8 mouse cellular contexts compared by ENCODE assay signal in the genomic region with DNA sequence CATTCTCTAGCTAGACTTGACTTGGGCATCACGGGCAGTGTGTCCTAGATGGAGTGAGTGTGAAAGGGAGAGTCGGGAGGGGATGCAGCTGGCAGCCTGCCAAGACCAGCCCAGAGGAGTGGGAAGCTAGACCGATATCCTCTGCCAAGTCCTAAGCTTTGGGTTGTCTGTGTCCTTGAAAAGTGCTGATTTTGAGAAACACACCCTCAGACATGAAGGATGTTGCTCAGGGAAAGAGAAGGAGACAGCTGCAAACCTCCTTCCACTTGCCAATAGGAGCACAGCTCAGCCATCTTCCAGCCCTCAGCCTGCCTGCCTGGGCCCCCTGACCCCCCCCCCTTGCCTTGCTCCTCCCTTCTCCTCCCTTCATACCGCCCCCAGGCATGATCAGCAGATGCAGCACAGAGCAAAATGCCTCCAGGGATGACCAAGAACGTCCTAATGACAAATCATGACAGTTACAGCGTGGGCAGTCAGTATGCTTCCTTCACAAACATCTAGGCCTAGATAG.
DNase-seq lines count a peak whose midpoint lies in the region; ATAC-seq and TF ChIP-seq lines count a peak whose summit lies in the region.

No protein-coding gene starts in this region.

- peak in 1 of 2 experiments; percentile 61 for DNase-seq in layer of hippocampus, adult 2 months (ENCODE audit: low spot score in 2 of 2)
- no peak for DNase-seq in layer of hippocampus, postnatal 25 days (ENCODE audit: extremely low spot score in 1 of 2, low spot score in 1 of 2)
- DNase-seq in forebrain, embryonic 11.5 days (ENCODE audit: low spot score): no peak
- DNase-seq in ovary, postnatal 36 days (ENCODE audit: low spot score): peak; percentile 80
- no peak for DNase-seq in spleen, postnatal 14 days (ENCODE audit: low spot score in 2 of 2)
- no peak for DNase-seq in heart, adult 9 months (ENCODE audit: low spot score in 2 of 2)
- no peak for DNase-seq in thymus, postnatal 14 days

- H3K36me3 ChIP-seq in forebrain, embryonic 11.5 days (ENCODE audit: control insufficient read depth, insufficient read depth, low read length): no peaks in the 10 kb centered on the region
- no peaks in the 10 kb centered on the region for H3K36me3 ChIP-seq in intestine, embryonic 15.5 days

- H3K4me1 ChIP-seq in forebrain, embryonic 11.5 days (replicated peaks; ENCODE audit: control insufficient read depth, insufficient read depth, low read length): peaks cover 8% of the 10 kb centered on the region; the same call in 1 of the 2 replicates
- 0 out of 2 replicates have a peak, but pooled peaks cover 11% of the 10 kb centered on the region for H3K4me1 ChIP-seq in intestine, embryonic 15.5 days (replicated peaks)

- no peak for TF ChIP-seq CTCF in layer of hippocampus, adult 2 months (conservative IDR thresholded peaks at IDR 0.05)

- H3K4me3 ChIP-seq in layer of hippocampus, adult 2 months: no peak overlapping the region
- no peak overlapping the region for H3K4me3 ChIP-seq in forebrain, embryonic 11.5 days (ENCODE audit: low read depth, low read length)
- H3K4me3 ChIP-seq in intestine, embryonic 15.5 days (replicated peaks): no peak overlapping the region

- H3K27ac ChIP-seq in layer of hippocampus, adult 2 months: peak overlapping the region; percentile 82
- H3K27ac ChIP-seq in forebrain, embryonic 11.5 days (ENCODE audit: low read depth, low read length): no peak overlapping the region
- H3K27ac ChIP-seq in intestine, embryonic 15.5 days: no peak overlapping the region

- no peak overlapping the region for H3K4me2 ChIP-seq in forebrain, embryonic 11.5 days (ENCODE audit: low read depth, low read length, severe bottlenecking)
- H3K4me2 ChIP-seq in intestine, embryonic 15.5 days (replicated peaks): peak overlapping the region; percentile 11; the same call in 1 of the 2 replicates

- ATAC-seq in forebrain, embryonic 11.5 days (replicated peaks; ENCODE audit: low FRiP score): 0 out of 2 replicates have a peak, but pooled peaks have one; percentile 31
- ATAC-seq in intestine, embryonic 15.5 days: peak; percentile 87

- no peaks in the 10 kb centered on the region for H3K27me3 ChIP-seq in forebrain, embryonic 11.5 days (ENCODE audit: control insufficient read depth, insufficient read depth, low read length)
- no peaks in the 10 kb centered on the region for H3K27me3 ChIP-seq in intestine, embryonic 15.5 days (replicated peaks)

- H3K9ac ChIP-seq in forebrain, embryonic 11.5 days (ENCODE audit: low read length): no peak overlapping the region
- no peak overlapping the region for H3K9ac ChIP-seq in intestine, embryonic 15.5 days

- WGBS in forebrain, embryonic 11.5 days: 73% methylated on average over 6 of the region's 6 CpGs
- WGBS in intestine, embryonic 15.5 days: 20% methylated on average over 6 of the region's 6 CpGs

- H3K9me3 ChIP-seq in forebrain, embryonic 11.5 days (ENCODE audit: control insufficient read depth, low read length): no peaks in the 10 kb centered on the region
- no peaks in the 10 kb centered on the region for H3K9me3 ChIP-seq in intestine, embryonic 15.5 days
